Mouse (Mus musculus) MEL (cell line): ENCODE measurements around the gene Oxld1.

ENCODE experiments used
- CTCF ChIP-seq, 3 experiments: IDR thresholded peaks in 2 of 3; conservative IDR thresholded peaks in 1 of 3; 2 replicates each; pipeline ENCODE4 v1.5.1; 2011 to 2012; ENCODE audit warnings: low read length in 3 of 3, low read depth in 2 of 3, mild to moderate bottlenecking in 2 of 3, improper control_type of control experiment in 1 of 3, inconsistent platforms in 1 of 3, mixed read lengths in 1 of 3, moderate library complexity in 1 of 3; ENCODE audit not compliant: control insufficient read depth in 1 of 3, insufficient read depth in 1 of 3, poor library complexity in 1 of 3, severe bottlenecking in 1 of 3
- TBP ChIP-seq: IDR thresholded peaks from 2 replicates; pipeline ENCODE4 v1.8.0; 2011; ENCODE audit warnings: low read depth, low read length, improper control_type of control experiment
- ZC3H11A ChIP-seq: IDR thresholded peaks from 2 replicates; pipeline ENCODE4 v1.6.1; 2012; ENCODE audit warnings: low read depth, mild to moderate bottlenecking, inconsistent platforms, low read length, improper control_type of control experiment

DNA sequence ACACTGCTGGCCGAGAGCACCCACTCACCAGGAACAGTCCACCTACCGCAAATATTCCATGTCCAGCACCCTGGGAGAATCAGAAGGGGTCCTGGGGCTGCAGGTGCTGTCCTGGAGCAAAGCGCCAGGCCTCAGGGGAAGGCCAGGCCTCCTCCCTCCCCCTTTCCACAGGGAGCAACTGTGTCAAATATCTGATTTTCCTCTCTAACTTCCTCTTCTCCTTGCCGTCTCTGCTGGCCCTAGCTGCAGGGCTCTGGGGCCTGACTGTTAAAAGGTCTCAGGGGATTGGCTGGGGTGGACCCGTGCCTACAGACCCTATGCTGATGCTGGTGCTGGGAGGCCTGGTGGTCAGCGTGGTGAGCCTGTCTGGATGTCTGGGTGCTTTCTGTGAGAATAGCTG, 13.8 kb downstream of the Oxld1 start:
- TF ChIP-seq CTCF (IDR thresholded peaks at IDR 0.05 in 2 of 3, conservative IDR thresholded peaks at IDR 0.05 in 1 of 3; ENCODE audit: control insufficient read depth in 1 of 3, insufficient read depth in 1 of 3, low read depth in 2 of 3, low read length in 3 of 3, poor library complexity in 1 of 3, severe bottlenecking in 1 of 3) (no peak), TBP (no peak), ZC3H11A (no peak)
